Mouse (Mus musculus): ENCODE data around the gene Mgp.

The Mgp gene

DNA sequence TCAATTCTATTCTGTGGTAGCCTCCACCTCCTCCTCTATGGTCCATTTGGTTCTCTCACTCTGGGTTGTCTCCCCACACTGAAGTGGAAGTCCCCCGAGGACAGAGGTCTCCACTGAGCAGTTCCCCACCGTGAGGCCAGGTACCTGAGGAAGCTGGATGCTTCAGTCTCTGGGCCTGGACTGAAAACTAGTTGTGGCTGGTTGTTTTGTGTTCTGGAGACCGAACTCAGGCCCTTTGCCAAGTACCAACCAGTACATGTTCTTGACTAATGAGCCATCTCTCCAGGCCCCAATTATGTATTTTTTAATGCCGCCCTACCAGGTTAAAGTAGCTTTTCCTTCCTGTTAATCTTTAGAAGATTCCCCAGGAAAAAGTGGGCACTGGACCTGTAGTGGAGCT is 23.3 kb downstream of the Mgp start:
- no peak for ATAC-seq (ENCODE audit: low TSS enrichment)

DNA sequence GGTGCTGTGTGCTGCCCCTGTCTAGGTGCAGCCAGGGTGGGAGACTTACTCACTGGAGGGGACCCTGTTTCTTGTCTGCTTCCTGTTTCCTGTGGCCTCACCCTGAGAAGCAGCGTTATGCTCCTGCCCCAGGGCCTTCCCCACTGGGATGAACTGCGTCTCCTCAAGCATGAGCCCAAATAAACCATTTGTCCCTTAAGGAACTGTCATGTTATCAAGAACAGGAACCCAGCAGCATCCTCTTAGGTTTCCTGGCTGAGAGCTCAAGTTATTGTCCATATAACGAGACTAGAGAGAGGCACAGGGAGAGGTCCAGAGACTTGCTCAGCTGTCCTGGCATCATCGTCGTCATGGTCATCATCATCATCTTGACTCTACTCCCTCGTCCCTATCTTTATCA is 25.4 kb downstream of the Mgp start:
- no peak for ATAC-seq (ENCODE audit: low TSS enrichment)

DNA sequence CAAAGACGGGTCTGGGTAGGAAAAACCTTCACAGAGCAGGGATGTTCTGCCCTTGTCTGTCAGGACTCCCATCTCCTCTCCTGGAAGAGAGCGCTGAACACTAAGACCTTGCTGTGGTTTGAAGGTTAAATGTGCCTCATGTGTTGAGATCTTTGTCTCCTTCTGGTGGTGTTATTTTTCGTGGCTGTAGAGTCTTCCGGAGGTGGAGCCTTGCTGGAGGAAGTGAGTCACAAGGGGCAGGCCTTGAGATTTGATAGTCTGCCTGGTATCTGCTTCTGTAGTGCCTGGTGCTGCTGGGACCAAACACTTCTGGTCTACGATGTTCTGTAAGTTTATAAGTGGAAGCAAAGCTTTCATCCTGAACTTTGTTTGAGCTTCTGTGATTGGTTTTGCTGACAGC is 26.7 kb downstream of the Mgp start:
- no peak for ATAC-seq (ENCODE audit: low TSS enrichment)

DNA sequence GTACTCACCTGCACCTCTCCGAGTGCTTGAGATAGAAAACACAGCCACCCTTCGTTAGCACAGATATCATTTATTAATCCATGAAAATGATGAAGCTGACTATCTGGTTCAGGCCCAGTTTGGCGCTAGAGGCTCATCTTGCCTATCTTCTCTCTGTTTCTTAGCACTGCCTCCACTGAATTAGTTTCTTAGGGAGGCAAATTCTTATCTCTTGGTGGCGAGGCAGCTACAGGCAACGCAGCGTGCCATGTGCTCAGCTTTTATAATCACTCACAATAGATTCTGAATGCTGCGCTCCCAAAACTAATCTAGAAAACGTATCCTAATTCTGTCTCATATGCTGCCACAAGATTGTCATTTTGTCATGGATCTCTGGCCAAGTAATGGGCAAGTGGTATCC is 27.2 kb downstream of the Mgp start:
- ATAC-seq (ENCODE audit: low TSS enrichment): no peak

DNA sequence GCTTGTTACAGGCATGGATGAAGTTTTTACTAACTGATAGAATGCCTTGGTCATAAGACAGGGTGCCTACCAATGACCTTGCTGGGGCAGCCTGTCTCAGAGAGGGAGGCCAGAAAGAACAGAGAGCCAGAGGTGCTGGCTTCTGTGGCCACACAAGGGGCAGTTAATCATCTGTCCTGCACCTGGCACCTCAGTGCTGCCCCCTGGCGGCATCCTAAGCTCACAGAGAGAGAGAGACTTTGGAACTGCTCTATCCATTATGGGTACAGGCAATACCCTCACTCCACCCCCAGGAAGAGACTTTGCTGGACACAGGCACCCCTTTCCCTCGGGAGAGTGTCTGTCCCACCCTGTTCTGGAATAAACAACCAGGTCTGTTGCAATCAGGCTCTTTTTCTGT is 27.8 kb downstream of the Mgp start:
- ATAC-seq (ENCODE audit: low TSS enrichment): peak; percentile 78

DNA sequence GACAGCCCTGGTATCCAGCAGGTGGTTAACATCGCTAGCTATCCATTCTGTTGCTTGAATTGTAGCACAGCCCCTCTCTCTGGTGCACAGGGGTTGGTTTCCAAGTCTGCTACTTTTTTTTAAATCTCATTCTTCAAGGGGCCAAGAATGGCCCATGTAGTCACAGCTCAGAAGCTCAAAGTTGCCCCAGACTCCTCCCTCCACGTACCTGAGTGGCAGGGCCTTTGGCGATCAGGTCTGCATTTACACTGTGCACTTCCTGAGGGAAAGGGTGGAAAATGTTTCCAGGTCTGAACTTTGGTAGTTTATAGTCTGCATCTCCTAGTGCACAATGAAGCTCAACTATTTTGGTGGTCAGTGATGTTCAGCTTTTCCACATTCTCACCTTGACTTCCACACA is 28.4 kb downstream of the Mgp start:
- ATAC-seq (ENCODE audit: low TSS enrichment): no peak

DNA sequence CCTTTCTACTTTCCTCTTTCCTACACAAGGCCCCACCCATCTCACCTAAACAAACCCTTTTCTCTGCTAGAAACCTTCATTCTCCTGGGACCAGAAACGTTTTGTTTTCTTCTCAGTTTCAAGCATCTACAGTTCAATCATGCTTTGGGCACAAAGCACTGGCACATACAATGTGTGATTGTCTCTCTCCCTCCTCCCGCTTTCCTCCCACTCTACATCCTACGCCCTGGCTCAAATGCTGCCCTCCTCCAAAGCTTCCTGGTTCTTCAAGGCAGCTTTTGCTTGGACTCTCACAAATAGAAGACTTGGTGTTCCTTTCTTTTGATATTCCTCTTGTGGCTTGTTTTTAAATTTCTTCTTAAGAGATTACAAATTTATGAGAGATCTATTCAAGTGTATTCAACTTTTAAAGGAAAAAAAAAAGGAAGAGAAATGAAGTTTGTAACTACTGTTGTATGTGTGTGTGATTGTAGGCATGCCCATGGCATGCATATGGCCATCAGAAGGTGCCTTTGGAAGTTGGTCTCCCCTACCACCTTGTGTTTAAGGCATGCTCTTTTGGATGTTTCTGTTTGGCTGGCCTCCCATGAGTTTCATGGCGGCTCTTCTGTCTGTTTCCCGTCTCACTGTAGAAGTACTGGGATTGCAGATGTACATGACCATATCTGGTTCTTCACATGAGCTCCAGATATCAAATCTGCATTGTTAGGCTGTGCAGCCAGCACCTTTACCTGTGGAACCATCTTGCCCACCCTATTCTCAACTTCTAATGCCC is 29.7 kb downstream of the Mgp start:
- peak; percentile 77 for ATAC-seq (ENCODE audit: low TSS enrichment)

DNA sequence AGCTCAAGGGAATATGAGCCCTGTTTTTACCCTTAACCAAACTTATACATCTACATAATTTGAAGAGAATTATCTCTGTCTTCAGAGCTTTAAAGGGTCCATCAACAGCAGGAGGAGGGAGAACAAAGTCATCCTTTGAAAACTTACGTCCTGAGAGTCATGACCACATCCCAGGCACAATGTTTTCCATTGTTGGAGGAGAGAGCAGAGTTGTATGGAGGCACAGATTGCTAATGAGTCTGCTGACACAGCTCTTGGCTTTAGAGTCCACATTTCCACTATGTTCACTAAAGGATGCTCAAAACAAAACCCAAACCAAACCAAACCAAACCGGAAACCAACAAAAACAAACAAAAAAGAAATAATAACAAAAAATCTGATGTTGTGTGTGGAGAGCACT is 30.7 kb downstream of the Mgp start:
- ATAC-seq (ENCODE audit: low TSS enrichment): peak; percentile 41; the same call in 1 of the 2 replicates

DNA sequence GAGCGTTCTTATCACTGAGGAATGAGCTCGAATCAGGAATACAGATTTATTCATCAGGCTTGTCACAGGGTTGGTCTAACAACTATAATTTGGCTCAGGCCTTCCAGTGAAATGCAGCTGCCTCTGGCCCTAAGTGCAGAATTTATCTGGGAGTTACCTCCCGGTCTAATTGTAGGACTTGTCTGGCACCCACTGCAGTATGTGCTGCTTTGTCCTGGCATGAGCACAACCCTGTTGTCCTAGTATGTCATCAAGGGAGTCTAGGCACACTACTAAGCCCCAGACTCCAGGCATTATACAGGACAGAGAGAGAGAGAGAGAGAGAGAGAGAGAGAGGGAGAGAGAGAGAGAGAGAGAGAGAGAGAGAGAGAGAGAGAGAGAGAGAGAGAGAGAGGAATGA is 38.3 kb downstream of the Mgp start:
- ATAC-seq (ENCODE audit: low TSS enrichment): no peak

DNA sequence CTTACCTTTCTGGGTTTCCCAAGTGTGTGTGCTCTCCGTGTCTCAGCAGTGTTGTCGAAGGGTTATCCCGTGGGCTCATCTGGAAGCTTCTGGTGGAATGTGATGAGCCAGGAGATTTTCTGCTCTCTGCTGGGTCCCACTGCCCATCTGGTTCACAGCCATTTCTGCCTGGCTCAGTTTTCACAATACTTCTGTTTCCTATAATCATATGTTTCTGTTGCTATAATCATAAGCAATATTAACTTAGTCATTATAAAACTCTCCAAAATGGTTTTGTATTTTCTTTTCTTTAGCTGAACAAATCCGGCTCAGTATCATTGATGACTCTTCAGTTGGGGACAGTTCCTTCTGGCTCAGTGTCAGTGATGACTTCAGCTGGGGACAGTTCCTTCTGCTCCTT is 40.3 kb downstream of the Mgp start, which contains the start of gene Smco3:
Gene Smco3, minus strand, starts transcription at position 101 of the 400 bp plus-strand sequence.
- peak; percentile 21; the same call in 1 of the 2 replicates for ATAC-seq (ENCODE audit: low TSS enrichment)

DNA sequence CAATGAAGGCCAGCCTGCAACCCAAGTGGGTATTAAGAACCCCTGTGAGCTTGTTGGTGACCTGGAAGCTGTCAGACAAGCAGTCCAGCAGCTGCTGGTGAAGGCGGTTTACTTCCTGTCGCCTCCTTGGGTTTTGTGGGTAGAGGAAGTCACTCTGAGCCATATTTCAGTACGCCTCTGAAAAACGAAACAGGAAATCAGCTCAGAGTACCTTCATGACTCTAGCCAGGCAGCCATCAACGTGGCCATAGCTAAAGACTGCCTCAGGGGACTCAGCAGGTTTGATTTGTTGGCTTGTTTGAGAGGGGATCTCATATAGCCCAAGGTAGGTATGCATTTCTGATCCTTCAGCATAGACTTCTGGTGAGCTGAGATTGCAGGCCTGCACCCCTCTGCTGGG is 43.9 kb downstream of the Mgp start:
- ATAC-seq (ENCODE audit: low TSS enrichment): no peak

DNA sequence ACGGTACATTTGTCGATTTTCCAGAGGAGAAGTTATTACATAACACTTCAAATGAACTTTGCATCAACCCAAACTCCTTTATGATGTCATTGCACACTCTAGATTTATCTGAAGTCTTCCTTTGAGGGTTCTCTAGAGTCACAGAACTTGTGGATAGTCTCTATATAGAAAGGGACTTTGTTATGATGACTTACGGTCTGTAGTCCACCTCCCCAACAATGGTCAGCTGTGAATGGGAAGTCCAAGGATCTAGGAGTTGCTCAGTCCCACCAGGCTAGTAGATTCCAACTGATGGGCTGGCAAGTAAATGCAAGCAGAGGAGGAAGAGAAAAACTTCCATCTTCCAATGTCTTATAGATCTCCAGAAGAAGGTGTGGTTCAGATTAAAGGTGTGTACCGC is 46.9 kb downstream of the Mgp start:
- no peak for ATAC-seq (ENCODE audit: low TSS enrichment)

DNA sequence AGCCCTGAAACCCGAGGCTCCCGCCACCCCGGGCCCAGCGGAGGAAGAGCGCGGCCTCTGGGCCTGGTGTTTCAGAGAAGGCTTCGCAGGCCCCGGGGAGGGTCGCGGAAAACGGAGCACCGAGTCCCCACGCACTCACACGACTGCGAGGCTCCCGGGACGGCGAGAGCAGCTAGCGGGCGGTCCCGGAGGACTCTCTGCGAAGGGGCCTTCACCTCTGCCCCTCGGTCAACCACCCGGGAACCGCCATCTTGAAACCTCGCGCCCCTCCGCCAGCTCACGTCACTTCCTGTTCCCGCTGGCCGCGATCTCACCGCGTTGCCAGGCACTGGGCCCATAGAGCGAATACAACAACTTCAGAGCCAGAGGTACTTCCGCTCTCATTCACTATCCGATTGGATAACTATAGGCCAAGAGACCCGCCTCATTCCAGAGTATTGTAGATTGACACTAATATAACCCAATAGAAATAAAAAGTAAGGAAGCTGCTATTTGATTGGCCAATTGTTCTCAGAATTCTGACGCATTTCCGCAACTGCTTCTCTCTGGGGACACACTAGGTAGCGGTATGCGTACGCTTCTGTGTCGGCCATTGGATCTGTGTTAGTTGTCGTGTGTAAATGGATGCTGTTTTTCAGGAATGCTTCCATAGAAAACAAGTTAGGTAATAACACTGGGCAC is 47.6 kb downstream of the Mgp start, which contains the start of gene Wbp11:
Gene Wbp11, minus strand, starts transcription at position 353 of the 681 bp plus-strand sequence.
- ATAC-seq (ENCODE audit: low TSS enrichment): peak; percentile 100

DNA sequence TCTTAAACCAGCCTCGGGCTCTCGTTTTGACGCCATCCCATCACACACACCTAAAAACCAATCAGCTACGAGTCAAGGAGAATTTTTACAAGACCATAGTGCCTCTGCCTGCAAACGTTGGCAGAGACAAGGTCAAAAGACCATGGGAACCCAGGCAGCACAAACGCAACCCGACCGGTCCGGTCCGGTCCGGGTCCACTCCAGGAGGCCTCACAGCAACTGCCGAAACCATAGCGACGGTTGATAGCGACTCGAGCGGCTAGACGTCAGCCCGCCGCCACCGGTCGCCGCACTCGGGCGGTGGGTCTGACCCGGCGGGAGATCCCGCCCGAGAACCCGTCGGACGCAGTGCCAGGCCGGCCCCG is 48.1 kb downstream of the Mgp start, which contains the start of gene BC049715:
Gene BC049715, plus strand, starts transcription at position 111 of the 365 bp plus-strand sequence.
- peak; percentile 7; the same call in 1 of the 2 replicates for ATAC-seq (ENCODE audit: low TSS enrichment)

DNA sequence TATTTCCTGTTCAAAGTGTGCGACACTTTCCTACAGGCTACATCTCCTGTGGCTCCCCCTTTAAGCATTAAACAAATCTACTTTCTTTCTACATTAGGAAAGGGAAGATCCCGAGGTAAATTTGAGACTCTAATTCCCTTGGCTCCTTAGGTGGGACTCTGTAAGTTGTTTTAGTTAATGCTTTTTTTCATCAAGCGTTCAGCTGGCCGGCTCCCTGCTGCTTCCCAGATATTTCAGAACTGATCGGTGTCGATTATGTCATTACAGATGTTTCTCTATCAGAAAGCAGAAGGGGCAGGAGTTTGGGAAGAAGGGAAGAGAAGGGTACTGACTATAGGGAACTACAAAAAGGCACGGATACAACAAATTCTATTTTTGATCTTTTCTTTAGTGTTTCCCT is 48.5 kb downstream of the Mgp start:
- ATAC-seq (ENCODE audit: low TSS enrichment): no peak

DNA sequence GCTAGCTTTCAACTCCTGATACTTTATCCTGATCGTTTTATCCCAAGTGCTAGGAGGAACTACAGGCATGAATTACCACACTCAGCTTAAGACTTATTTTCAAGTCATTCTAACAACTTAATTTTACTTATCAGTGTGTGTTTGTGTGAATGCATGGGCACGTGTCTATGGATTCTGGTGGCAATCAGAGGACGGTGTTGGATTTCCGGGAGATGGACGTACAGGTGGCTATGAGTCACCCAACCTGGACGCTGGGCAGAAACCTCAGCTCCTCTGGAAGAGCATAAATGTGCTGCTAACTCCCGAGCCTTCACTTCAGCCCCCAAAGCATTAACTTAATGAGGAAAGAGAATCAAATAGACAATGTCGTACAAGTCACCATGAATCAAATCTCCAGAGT is 50.6 kb downstream of the Mgp start:
- ATAC-seq (ENCODE audit: low TSS enrichment): no peak

Data from frontal cortex, adult (tissue).